Mouse (Mus musculus) C2C12 (cell line): ENCODE results near the gene Chd9. TPM values are rescaled to one million over a fixed set of nuclear protein-coding genes. Genes with fewer than 3 reads are reported as not detected.

ENCODE experiments used
- H3K27me3 ChIP-seq: one replicate; pipeline ENCODE4 v1.6.1; 2011; ENCODE audit not compliant: control insufficient read depth, insufficient read depth, insufficient read length
- H3K36me3 ChIP-seq: one replicate; pipeline ENCODE4 v1.6.1; 2011; ENCODE audit not compliant: control insufficient read depth, insufficient read depth
- H3K4me3 ChIP-seq: one replicate; pipeline ENCODE4 v1.5.1; 2011; ENCODE audit warnings: mild to moderate bottlenecking, control low read depth; ENCODE audit not compliant: poor library complexity, insufficient read depth, severe bottlenecking
- H3K79me2 ChIP-seq: one replicate; pipeline ENCODE4 v1.6.1; 2011; ENCODE audit not compliant: control insufficient read depth, insufficient read depth
- H3K79me3 ChIP-seq: one replicate; pipeline ENCODE4 v1.6.1; 2011; ENCODE audit warnings: low read depth, control low read depth
- H3ac ChIP-seq: one replicate; pipeline ENCODE3; 2011; ENCODE audit warnings: low read depth; ENCODE audit not compliant: control insufficient read depth, insufficient read length
- CEBPB ChIP-seq: IDR thresholded peaks from one replicate; pipeline ENCODE4 v1.6.1; 2011; ENCODE audit warnings: low read depth, mild to moderate bottlenecking, control low read depth, moderate library complexity
- CTCF ChIP-seq: IDR thresholded peaks from one replicate; pipeline ENCODE4 v1.5.1; 2011; ENCODE audit not compliant: control insufficient read depth, insufficient read depth, insufficient read length
- FOSL1 ChIP-seq: IDR thresholded peaks from one replicate; pipeline ENCODE4 v1.8.0; 2011; ENCODE audit warnings: mild to moderate bottlenecking, low read length; ENCODE audit not compliant: poor library complexity, insufficient read depth, severe bottlenecking
- MAX ChIP-seq: IDR thresholded peaks from one replicate; pipeline ENCODE4 v1.6.1; 2011; ENCODE audit warnings: mild to moderate bottlenecking, control low read depth
- MYOD1 ChIP-seq: IDR thresholded peaks from one replicate; pipeline ENCODE4 v1.6.1; 2011; ENCODE audit warnings: low read depth; ENCODE audit not compliant: control insufficient read depth, insufficient read length
- MYOG ChIP-seq: IDR thresholded peaks from one replicate; pipeline ENCODE4 v1.6.1; 2011; ENCODE audit not compliant: control insufficient read depth, insufficient read length; ENCODE audit errors: extremely low read depth
- USF1 ChIP-seq: IDR thresholded peaks from one replicate; pipeline ENCODE4 v1.6.1; 2011; ENCODE audit warnings: low read depth, mild to moderate bottlenecking, control low read depth, moderate library complexity
- polyA plus RNA-seq: library from polyadenylated mRNA; unstranded; fragments of >200 nt; fragmentation: generic; extraction: Trizol; gene quantifications from one replicate; pipeline ENCODE4 v1.2.1, GENCODE M21; 2012; ENCODE audit warnings: missing spikeins

Chd9 gene
- polyA plus RNA-seq, 1 experiment = 18.4 TPM

GRCm38 (mm10) chr8:90825459-90825871, 2.7 kb upstream of the Chd9 start:
- Histone ChIP-seq H3K79me3 (no peaks in the 10 kb centered on the region), H3K36me3 (no peaks in the 10 kb centered on the region), H3K27me3 (no peaks in the 10 kb centered on the region), H3K4me3 (no peak overlapping the region), H3K79me2 (no peaks in the 10 kb centered on the region), H3ac (no peak overlapping the region)
- no peak for TF ChIP-seq CEBPB
- TF ChIP-seq MAX = no peak
- TF ChIP-seq MYOG = no peak
- no peak for TF ChIP-seq CTCF
- no peak for TF ChIP-seq USF1
- no peak for TF ChIP-seq MYOD1
- no peak for TF ChIP-seq FOSL1

DNA sequence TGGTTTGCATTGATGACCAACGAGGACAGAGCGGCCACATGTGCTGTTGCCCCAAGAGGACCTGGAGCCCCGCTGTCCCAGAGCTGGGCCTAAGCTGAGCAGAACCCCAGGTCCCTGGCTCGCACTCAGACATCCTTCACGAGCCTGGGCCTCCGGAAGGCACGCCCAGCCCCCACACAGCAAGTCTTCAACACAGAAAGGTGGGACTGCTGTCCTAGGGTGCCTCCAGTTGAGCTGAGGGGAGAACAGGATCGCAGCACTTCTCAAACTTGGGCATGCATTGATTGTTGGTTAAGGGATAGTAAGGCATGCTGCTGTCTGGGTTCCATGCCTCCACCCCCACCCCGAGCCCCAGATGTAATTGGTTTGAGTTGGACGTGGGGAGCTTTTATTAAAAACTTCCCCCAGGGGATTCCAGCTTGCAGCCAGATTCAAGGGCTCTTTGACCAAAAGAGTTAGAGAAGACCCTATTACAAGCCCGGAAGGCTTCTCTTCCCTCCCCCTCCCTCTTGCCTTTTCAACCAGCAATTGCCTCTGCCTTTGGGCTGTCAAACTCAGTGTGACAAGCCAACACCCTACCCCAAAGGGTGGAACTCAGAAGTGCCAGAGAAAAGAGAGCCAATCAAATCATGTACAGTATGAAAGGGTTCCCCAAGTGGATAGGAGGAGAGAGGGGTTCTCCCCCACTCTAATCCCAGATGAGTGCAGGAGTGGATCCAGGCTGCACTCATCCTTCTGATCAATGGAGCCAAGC, 1.0 kb downstream of the Chd9 start:
- H3K79me2 ChIP-seq = no peaks in the 10 kb centered on the region
- no peaks in the 10 kb centered on the region for H3K27me3 ChIP-seq
- peak overlapping the region; percentile 34 for H3K4me3 ChIP-seq
- TF ChIP-seq FOSL1 = no peak
- no peak for TF ChIP-seq CTCF
- TF ChIP-seq CEBPB = no peak
- TF ChIP-seq USF1 = no peak
- TF ChIP-seq MAX = no peak
- no peak for TF ChIP-seq MYOD1
- TF ChIP-seq MYOG = no peak
- H3K36me3 ChIP-seq = no peaks in the 10 kb centered on the region
- peak overlapping the region; percentile 53 for H3ac ChIP-seq
- H3K79me3 ChIP-seq = no peaks in the 10 kb centered on the region

GRCm38 (mm10) chr8:90829825-90830224, 1.7 kb downstream of the Chd9 start:
- H3ac ChIP-seq = no peak overlapping the region
- no peaks in the 10 kb centered on the region for H3K36me3 ChIP-seq
- no peaks in the 10 kb centered on the region for H3K79me3 ChIP-seq
- no peaks in the 10 kb centered on the region for H3K27me3 ChIP-seq
- no peaks in the 10 kb centered on the region for H3K79me2 ChIP-seq
- TF ChIP-seq MYOD1 (no peak), CTCF (no peak), MAX (no peak), CEBPB (no peak), FOSL1 (no peak), USF1 (no peak), MYOG (no peak)
- H3K4me3 ChIP-seq = no peak overlapping the region

- Histone ChIP-seq H3K27me3 (no peaks in the 10 kb centered on the region), H3K79me3 (no peaks in the 10 kb centered on the region), H3K79me2 (no peaks in the 10 kb centered on the region), H3ac (no peak overlapping the region), H3K36me3 (no peaks in the 10 kb centered on the region), H3K4me3 (no peak overlapping the region)
- TF ChIP-seq USF1 (no peak), MYOD1 (no peak), CTCF (no peak), MAX (no peak)
Observed at GRCm38 (mm10) chr8:90830980-90831379, 2.8 kb downstream of the Chd9 start.

DNA sequence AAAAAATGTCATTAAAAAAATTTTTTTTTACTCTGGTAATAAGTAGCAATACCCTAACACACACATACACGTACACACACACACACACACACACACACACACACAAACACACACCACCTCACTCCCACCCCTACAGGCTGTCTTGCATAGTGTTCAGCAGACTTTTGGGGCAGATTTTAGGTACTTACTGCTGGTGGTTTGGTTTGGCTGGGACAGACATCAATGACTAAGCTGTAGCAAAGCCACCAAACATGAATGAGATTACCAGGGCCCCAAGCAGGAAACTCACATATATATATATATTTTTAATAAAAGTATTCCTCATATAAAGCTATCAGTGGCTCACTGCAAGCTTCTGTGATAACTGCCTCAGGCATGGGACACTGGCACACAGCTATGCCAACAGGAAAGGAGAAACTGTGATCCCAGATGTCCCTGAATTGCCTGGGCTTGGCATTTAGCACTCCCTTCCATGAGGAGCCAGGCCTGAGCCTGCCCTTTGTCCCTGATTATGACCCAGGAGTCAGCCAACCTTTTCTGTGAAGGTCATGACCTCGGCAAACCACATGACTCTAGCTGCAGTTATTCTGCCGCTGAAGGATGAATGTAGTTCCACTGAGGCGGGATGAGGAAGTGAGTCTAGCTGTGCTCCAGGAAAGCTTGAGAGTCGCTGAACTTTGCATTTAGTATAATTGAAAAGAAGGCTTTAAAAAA, 4.6 kb downstream of the Chd9 start:
- no peaks in the 10 kb centered on the region for H3K27me3 ChIP-seq
- H3ac ChIP-seq = no peak overlapping the region
- no peaks in the 10 kb centered on the region for H3K79me3 ChIP-seq
- H3K36me3 ChIP-seq = no peaks in the 10 kb centered on the region
- no peaks in the 10 kb centered on the region for H3K79me2 ChIP-seq
- peak overlapping the region; percentile 2 for H3K4me3 ChIP-seq
- TF ChIP-seq USF1 (no peak), CEBPB (no peak), MYOD1 (no peak), FOSL1 (no peak), MYOG (no peak), MAX (no peak), CTCF (no peak)
